Mouse (Mus musculus): ENCODE data around the gene Scd4. TPM values are rescaled to one million over a fixed set of nuclear protein-coding genes. Genes with fewer than 3 reads are reported as not detected.
A peak's percentile ranks its signal among the peaks of the same experiment; 100 is the strongest.
"Not testable (repeated sequence)": the region's sequence is repeated elsewhere in the genome, so short reads cannot be mapped to it uniquely, and the experiment has no call there.

Gene Scd4
- polyA plus RNA-seq, 1 experiment from 2014 or later = 0.04 TPM

- Histone ChIP-seq H3K36me3 (no peaks in the 10 kb centered on the region), H3K4me2 (no peak overlapping the region), H3K9me3 (replicated peaks) (no peaks in the 10 kb centered on the region), H3K9ac (no peak overlapping the region), H3K27ac (no peak overlapping the region), H3K4me1 (peaks cover 16% of the 10 kb centered on the region; the same call in 1 of the 2 replicates), H3K4me3 (no peak overlapping the region), H3K27me3 (replicated peaks) (peaks cover 16% of the 10 kb centered on the region; the same call in 1 of the 2 replicates)
- 55% methylated on average over 4 of the region's 4 CpGs for WGBS (ENCODE audit: insufficient replicate concordance)
- ATAC-seq = peak; percentile 30; the same call in 1 of the 2 replicates
Observed at GRCm38 (mm10) chr19:44365733-44366132, 32.8 kb downstream of the Scd4 start.

GRCm38 (mm10) chr19:44367076-44367475 is 34.2 kb downstream of the Scd4 start:
- not testable (repeated sequence) for H3K4me2 ChIP-seq; H3K27ac ChIP-seq; H3K9ac ChIP-seq; H3K36me3 ChIP-seq; H3K4me3 ChIP-seq; H3K9me3 ChIP-seq (replicated peaks); ATAC-seq
- Histone ChIP-seq H3K27me3 (replicated peaks) (peaks cover 28% of the 10 kb centered on the region), H3K4me1 (peaks cover 16% of the 10 kb centered on the region; the same call in 1 of the 2 replicates)
- WGBS (ENCODE audit: insufficient replicate concordance) = 71% methylated on average over 10 of the region's 10 CpGs

- no peak for ATAC-seq
- Histone ChIP-seq H3K27me3 (replicated peaks) (peaks cover 33% of the 10 kb centered on the region), H3K27ac (no peak overlapping the region), H3K4me1 (peaks cover 8% of the 10 kb centered on the region; the same call in 1 of the 2 replicates), H3K4me3 (no peak overlapping the region), H3K9me3 (replicated peaks) (no peaks in the 10 kb centered on the region), H3K9ac (no peak overlapping the region), H3K36me3 (no peaks in the 10 kb centered on the region), H3K4me2 (no peak overlapping the region)
- 64% methylated on average over 8 of the region's 8 CpGs for WGBS (ENCODE audit: insufficient replicate concordance)
Observed at GRCm38 (mm10) chr19:44369371-44369770, 36.5 kb downstream of the Scd4 start.

- 62% methylated on average over 5 of the region's 5 CpGs for WGBS (ENCODE audit: insufficient replicate concordance)
- Histone ChIP-seq H3K9me3 (replicated peaks) (no peaks in the 10 kb centered on the region), H3K27ac (no peak overlapping the region), H3K4me3 (no peak overlapping the region), H3K36me3 (no peaks in the 10 kb centered on the region), H3K27me3 (replicated peaks) (peaks cover 33% of the 10 kb centered on the region), H3K4me1 (peaks cover 8% of the 10 kb centered on the region; the same call in 1 of the 2 replicates), H3K4me2 (no peak overlapping the region), H3K9ac (no peak overlapping the region)
- no peak for ATAC-seq
Observed at GRCm38 (mm10) chr19:44370231-44370630, 37.3 kb downstream of the Scd4 start.

GRCm38 (mm10) chr19:44372969-44373368 is 40.1 kb downstream of the Scd4 start:
- peaks cover 33% of the 10 kb centered on the region for H3K27me3 ChIP-seq (replicated peaks)
- H3K4me2 ChIP-seq = no peak overlapping the region
- no peak overlapping the region for H3K27ac ChIP-seq
- ATAC-seq = peak; percentile 81
- H3K9me3 ChIP-seq (replicated peaks) = no peaks in the 10 kb centered on the region
- no peak overlapping the region for H3K4me3 ChIP-seq
- WGBS (ENCODE audit: insufficient replicate concordance) = 16% methylated on average over 6 of the region's 6 CpGs
- H3K4me1 ChIP-seq = peaks cover 12% of the 10 kb centered on the region
- H3K36me3 ChIP-seq = no peaks in the 10 kb centered on the region
- H3K9ac ChIP-seq = no peak overlapping the region

GRCm38 (mm10) chr19:44376511-44376951 is 43.6 kb downstream of the Scd4 start:
- no peak for ATAC-seq
- no peak overlapping the region for H3K4me2 ChIP-seq
- H3K9me3 ChIP-seq (replicated peaks) = no peaks in the 10 kb centered on the region
- H3K4me3 ChIP-seq = no peak overlapping the region
- H3K9ac ChIP-seq = no peak overlapping the region
- peaks cover 16% of the 10 kb centered on the region for H3K27me3 ChIP-seq (replicated peaks)
- WGBS (ENCODE audit: insufficient replicate concordance) = 33% methylated on average over 3 of the region's 3 CpGs
- H3K4me1 ChIP-seq = peaks cover 13% of the 10 kb centered on the region
- no peak overlapping the region for H3K27ac ChIP-seq
- H3K36me3 ChIP-seq = no peaks in the 10 kb centered on the region

GRCm38 (mm10) chr19:44377629-44378375 is 44.9 kb downstream of the Scd4 start:
- 38% methylated on average over 5 of the region's 5 CpGs for WGBS (ENCODE audit: insufficient replicate concordance)
- Histone ChIP-seq H3K4me2 (no peak overlapping the region), H3K9ac (no peak overlapping the region), H3K4me3 (no peak overlapping the region), H3K36me3 (no peaks in the 10 kb centered on the region), H3K9me3 (replicated peaks) (no peaks in the 10 kb centered on the region), H3K4me1 (peaks cover 13% of the 10 kb centered on the region), H3K27me3 (replicated peaks) (0 out of 2 replicates have a peak, but pooled peaks cover 7% of the 10 kb centered on the region), H3K27ac (no peak overlapping the region)
- ATAC-seq = peak; percentile 55; the same call in 1 of the 2 replicates

GRCm38 (mm10) chr19:44379090-44379489 is 46.2 kb downstream of the Scd4 start:
- H3K27me3 ChIP-seq (replicated peaks) = 0 out of 2 replicates have a peak, but pooled peaks cover 7% of the 10 kb centered on the region
- H3K4me3 ChIP-seq = no peak overlapping the region
- H3K4me2 ChIP-seq = no peak overlapping the region
- H3K4me1 ChIP-seq = peaks cover 13% of the 10 kb centered on the region
- no peaks in the 10 kb centered on the region for H3K36me3 ChIP-seq
- H3K9ac ChIP-seq = no peak overlapping the region
- no peak for ATAC-seq
- no peaks in the 10 kb centered on the region for H3K9me3 ChIP-seq (replicated peaks)
- H3K27ac ChIP-seq = no peak overlapping the region

GRCm38 (mm10) chr19:44380065-44380464 is 47.2 kb downstream of the Scd4 start:
- no peak for ATAC-seq
- H3K9ac ChIP-seq = no peak overlapping the region
- no peaks in the 10 kb centered on the region for H3K36me3 ChIP-seq
- 82% methylated on average over 4 of the region's 4 CpGs for WGBS (ENCODE audit: insufficient replicate concordance)
- no peak overlapping the region for H3K27ac ChIP-seq
- peaks cover 21% of the 10 kb centered on the region for H3K4me1 ChIP-seq
- H3K27me3 ChIP-seq (replicated peaks) = 0 out of 2 replicates have a peak, but pooled peaks cover 7% of the 10 kb centered on the region
- no peak overlapping the region for H3K4me2 ChIP-seq
- no peaks in the 10 kb centered on the region for H3K9me3 ChIP-seq (replicated peaks)
- H3K4me3 ChIP-seq = no peak overlapping the region

GRCm38 (mm10) chr19:44382682-44383321 is 49.9 kb downstream of the Scd4 start:
- Histone ChIP-seq H3K27me3 (replicated peaks) (0 out of 2 replicates have a peak, but pooled peaks cover 7% of the 10 kb centered on the region), H3K36me3 (no peaks in the 10 kb centered on the region), H3K4me2 (no peak overlapping the region), H3K27ac (no peak overlapping the region), H3K4me1 (peaks cover 38% of the 10 kb centered on the region), H3K4me3 (no peak overlapping the region), H3K9ac (no peak overlapping the region), H3K9me3 (replicated peaks) (no peaks in the 10 kb centered on the region)
- ATAC-seq = no peak
- WGBS (ENCODE audit: insufficient replicate concordance) = 84% methylated on average over 12 of the region's 12 CpGs

- Histone ChIP-seq H3K9me3 (replicated peaks) (no peaks in the 10 kb centered on the region), H3K4me3 (no peak overlapping the region), H3K27me3 (replicated peaks) (no peaks in the 10 kb centered on the region), H3K4me2 (peak overlapping the region; percentile 35), H3K4me1 (peaks cover 64% of the 10 kb centered on the region), H3K27ac (peak overlapping the region; percentile 46; the same call in 1 of the 2 replicates), H3K9ac (0 out of 2 replicates have a peak overlapping the region, but pooled peaks have one; percentile 22), H3K36me3 (no peaks in the 10 kb centered on the region)
- ATAC-seq = no peak
- WGBS (ENCODE audit: insufficient replicate concordance) = 19% methylated on average over 6 of the region's 6 CpGs
Observed at GRCm38 (mm10) chr19:44385887-44386498, 53.1 kb downstream of the Scd4 start.

Data from liver, embryonic 12.5 days (tissue).